Mouse (Mus musculus) hindbrain, embryonic 15.5 days (tissue): ENCODE data around the gene Zfp784. TPM values are rescaled to one million over a fixed set of nuclear protein-coding genes. Genes with fewer than 3 reads are reported as not detected.
"Not testable (repeated sequence)": the region's sequence is repeated elsewhere in the genome, so short reads cannot be mapped to it uniquely, and the experiment has no call there.

Experiments used
- ATAC-seq: fragments of 200-750 bp; cut with Nextera tagmentation; 2 replicates; pipeline ENCODE4 v1.8.0; 2017; ENCODE audit warnings: low read depth, moderate number of reproducible peaks, moderate TSS enrichment; ENCODE audit not compliant: low FRiP score
- H3K27ac ChIP-seq: fragments of 300-500 bp; sonication (generic); replicated peaks from 2 replicates; pipeline ENCODE4 v1.5.1; 2015; ENCODE audit warnings: mild to moderate bottlenecking, inconsistent platforms
- H3K27me3 ChIP-seq: fragments of 300-500 bp; sonication (generic); 2 replicates; pipeline ENCODE4 v1.6.1; 2015; ENCODE audit warnings: control low read depth, inconsistent platforms
- H3K36me3 ChIP-seq: fragments of 300-500 bp; sonication (generic); 2 replicates; pipeline ENCODE4 v1.6.1; 2015; ENCODE audit warnings: control low read depth, inconsistent platforms
- H3K4me1 ChIP-seq: fragments of 300-500 bp; sonication (generic); replicated peaks from 2 replicates; pipeline ENCODE4 v1.6.1; 2015; ENCODE audit warnings: control low read depth, inconsistent platforms
- H3K4me2 ChIP-seq: fragments of 300-500 bp; sonication (generic); 2 replicates; pipeline ENCODE4 v1.6.1; 2015; ENCODE audit warnings: moderate library complexity, mild to moderate bottlenecking, inconsistent platforms
- H3K4me3 ChIP-seq: fragments of 300-500 bp; sonication (generic); 2 replicates; pipeline ENCODE4 v1.5.1; 2015; ENCODE audit warnings: mild to moderate bottlenecking, inconsistent platforms
- H3K9ac ChIP-seq: fragments of 300-500 bp; sonication (generic); 2 replicates; pipeline ENCODE4 v1.6.1; 2015; ENCODE audit warnings: inconsistent platforms
- H3K9me3 ChIP-seq: fragments of 300-500 bp; sonication (generic); 2 replicates; pipeline ENCODE4 v1.6.1; 2016; ENCODE audit warnings: control low read depth, inconsistent platforms
- WGBS: fragments of 180-500 bp; shearing (Covaris S2); methylation state at CpG from one replicate; pipeline ENCODE4 v1.1.7; 2015; 5-methylcytosine and 5-hydroxymethylcytosine counted together
- polyA plus RNA-seq: library from polyadenylated mRNA; unstranded; fragments of >200 nt; fragmentation: Nextera tagmentation; extraction: Ambion mirVana; gene quantifications from 2 replicates; pipeline ENCODE4 v1.2.1, GENCODE M21; 2015

Zfp784 gene
- polyA plus RNA-seq, 1 experiment from 2014 or later = 9.3 TPM

DNA sequence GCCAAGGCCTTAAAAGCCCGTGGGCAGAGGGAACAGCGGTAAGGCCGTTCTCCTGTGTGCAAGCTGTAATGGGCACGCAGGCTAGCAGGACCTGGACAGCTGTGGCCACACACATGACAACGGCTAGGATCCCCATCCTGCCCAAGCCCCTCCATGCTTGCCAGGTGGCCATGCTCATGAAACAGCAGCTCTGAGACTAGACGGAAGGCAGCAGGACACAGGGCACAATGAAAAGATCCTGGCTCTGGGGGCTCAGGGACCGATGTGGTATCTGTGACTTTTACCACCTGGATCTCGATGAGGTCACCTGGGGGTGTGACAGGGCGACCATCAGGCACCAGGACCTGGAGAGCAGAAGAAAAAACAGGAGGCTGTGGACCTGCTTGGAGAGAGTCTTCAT is 2.1 kb downstream of the Zfp784 start:
- Histone ChIP-seq H3K27ac (no peak overlapping the region), H3K27me3 (no peaks in the 10 kb centered on the region), H3K9ac (no peak overlapping the region), H3K4me3 (no peak overlapping the region), H3K36me3 (peaks cover 42% of the 10 kb centered on the region), H3K9me3 (no peaks in the 10 kb centered on the region), H3K4me2 (no peak overlapping the region), H3K4me1 (peaks cover 21% of the 10 kb centered on the region)
- no peak for ATAC-seq
- 96% methylated on average over 9 of the region's 9 CpGs for WGBS

DNA sequence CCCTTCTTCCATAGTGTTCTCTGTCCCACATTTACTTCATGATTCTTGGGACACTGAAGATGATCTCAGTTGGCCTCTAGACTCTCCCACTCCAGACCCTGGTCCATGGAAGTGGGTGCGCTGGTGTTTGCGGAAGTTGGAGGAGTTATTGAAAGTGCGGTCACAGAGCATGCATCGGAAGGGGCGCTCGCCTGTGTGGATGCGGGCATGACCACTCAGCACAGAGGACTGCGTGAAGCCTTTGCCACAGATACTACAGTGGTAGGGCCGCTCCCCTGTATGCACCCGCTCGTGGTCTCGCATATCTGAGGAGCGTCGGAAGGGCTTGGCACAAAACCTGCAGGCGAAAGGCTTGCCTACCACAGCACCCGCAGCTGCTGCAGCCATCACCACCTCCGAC is 2.6 kb downstream of the Zfp784 start:
- Histone ChIP-seq H3K9ac (no peak overlapping the region), H3K36me3 (peaks cover 47% of the 10 kb centered on the region), H3K4me3 (no peak overlapping the region), H3K27ac (no peak overlapping the region), H3K4me1 (peaks cover 21% of the 10 kb centered on the region), H3K4me2 (no peak overlapping the region), H3K9me3 (peaks cover 2% of the 10 kb centered on the region), H3K27me3 (no peaks in the 10 kb centered on the region)
- 97% methylated on average over 17 of the region's 17 CpGs for WGBS
- ATAC-seq = no peak

GRCm38 (mm10) chr7:5033818-5034217 is 4.4 kb downstream of the Zfp784 start, which contains the start of gene 4632433K11Rik:
TSS of gene 4632433K11Rik (plus strand) at chr7:5034118.
- Histone ChIP-seq H3K4me1 (peaks cover 9% of the 10 kb centered on the region), H3K36me3 (peaks cover 65% of the 10 kb centered on the region), H3K9me3 (peaks cover 8% of the 10 kb centered on the region), H3K9ac (no peak within 1 kb of the TSS), H3K4me2 (no peak within 1 kb of the TSS), H3K4me3 (no peak within 1 kb of the TSS), H3K27ac (no peak within 1 kb of the TSS), H3K27me3 (no peaks in the 10 kb centered on the region)
- ATAC-seq = no peak
- 91% methylated on average over 3 of the region's 3 CpGs for WGBS

DNA sequence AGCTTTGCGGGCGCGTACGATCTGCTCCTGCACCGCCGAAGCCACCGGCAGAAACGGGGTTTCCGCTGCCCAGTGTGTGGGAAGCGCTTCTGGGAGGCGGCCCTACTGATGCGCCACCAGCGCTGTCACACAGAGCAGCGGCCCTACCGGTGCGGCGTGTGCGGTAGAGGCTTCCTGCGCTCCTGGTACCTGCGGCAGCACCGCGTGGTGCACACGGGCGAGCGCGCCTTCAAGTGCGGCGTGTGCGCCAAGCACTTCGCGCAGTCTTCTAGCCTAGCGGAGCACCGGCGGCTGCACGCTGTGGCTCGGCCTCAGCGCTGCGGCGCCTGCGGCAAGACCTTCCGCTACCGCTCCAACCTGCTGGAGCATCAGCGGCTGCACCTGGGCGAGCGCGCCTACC is 6.8 kb downstream of the Zfp784 start:
- H3K36me3 ChIP-seq = peaks cover 69% of the 10 kb centered on the region
- no peak overlapping the region for H3K4me2 ChIP-seq
- peaks cover 8% of the 10 kb centered on the region for H3K9me3 ChIP-seq
- no peak overlapping the region for H3K27ac ChIP-seq
- no peak overlapping the region for H3K4me3 ChIP-seq
- H3K4me1 ChIP-seq = no peaks in the 10 kb centered on the region
- H3K27me3 ChIP-seq = no peaks in the 10 kb centered on the region
- 78% methylated on average over 39 of the region's 46 CpGs for WGBS
- no peak overlapping the region for H3K9ac ChIP-seq
- ATAC-seq = no peak

DNA sequence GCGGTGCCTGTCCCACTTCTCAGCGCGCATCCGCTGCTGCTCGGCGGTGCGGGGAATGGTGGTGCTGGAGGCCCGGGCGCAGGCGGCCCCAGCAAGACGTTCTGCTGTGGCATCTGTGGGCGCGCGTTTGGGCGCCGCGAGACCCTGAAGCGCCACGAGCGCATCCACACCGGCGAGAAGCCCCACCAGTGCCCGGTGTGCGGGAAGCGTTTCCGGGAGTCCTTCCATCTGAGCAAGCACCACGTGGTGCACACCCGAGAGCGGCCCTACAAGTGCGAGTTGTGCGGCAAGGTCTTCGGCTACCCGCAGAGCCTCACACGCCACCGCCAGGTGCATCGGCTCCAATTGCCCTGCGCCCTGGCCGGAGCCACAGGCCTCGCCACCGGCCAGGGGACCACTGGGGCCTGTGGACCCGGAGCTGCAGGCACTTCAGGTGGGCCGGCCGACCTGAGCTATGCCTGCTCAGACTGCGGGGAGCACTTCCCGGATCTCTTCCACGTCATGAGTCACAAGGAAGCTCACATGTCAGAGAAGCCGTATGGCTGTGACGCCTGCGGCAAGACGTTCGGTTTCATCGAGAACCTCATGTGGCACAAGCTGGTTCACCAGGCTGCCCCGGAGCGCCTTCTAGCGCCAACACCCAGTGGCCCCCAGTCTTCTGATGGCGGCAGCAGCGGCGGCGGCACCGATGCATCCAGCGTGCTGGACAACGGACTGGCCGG is 7.5 kb downstream of the Zfp784 start:
- Histone ChIP-seq H3K4me2 (no peak overlapping the region), H3K9ac (no peak overlapping the region), H3K27ac (no peak overlapping the region), H3K4me1 (no peaks in the 10 kb centered on the region), H3K27me3 (no peaks in the 10 kb centered on the region), H3K9me3 (peaks cover 8% of the 10 kb centered on the region), H3K36me3 (peaks cover 64% of the 10 kb centered on the region), H3K4me3 (no peak overlapping the region)
- no peak for ATAC-seq
- 80% methylated on average over 63 of the region's 63 CpGs for WGBS

DNA sequence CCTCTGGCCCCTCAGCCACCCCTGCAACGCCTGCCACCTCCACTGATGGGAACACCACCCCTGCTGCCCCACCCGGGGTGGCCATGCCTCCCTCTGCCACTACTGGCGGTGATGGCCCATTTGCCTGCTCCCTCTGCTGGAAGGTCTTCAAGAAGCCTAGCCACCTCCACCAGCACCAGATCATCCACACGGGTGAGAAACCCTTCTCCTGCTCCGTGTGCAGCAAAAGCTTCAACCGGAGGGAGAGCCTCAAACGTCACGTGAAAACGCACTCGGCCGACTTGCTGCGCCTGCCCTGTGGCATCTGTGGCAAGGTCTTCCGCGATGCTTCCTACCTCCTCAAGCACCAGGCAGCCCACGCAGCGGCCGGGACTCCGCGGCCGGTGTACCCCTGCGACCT is 8.3 kb downstream of the Zfp784 start:
- Histone ChIP-seq H3K36me3 (peaks cover 59% of the 10 kb centered on the region), H3K4me1 (no peaks in the 10 kb centered on the region), H3K9ac (no peak overlapping the region), H3K27ac (no peak overlapping the region), H3K9me3 (peaks cover 8% of the 10 kb centered on the region), H3K27me3 (no peaks in the 10 kb centered on the region), H3K4me3 (no peak overlapping the region), H3K4me2 (no peak overlapping the region)
- WGBS = 89% methylated on average over 21 of the region's 21 CpGs
- ATAC-seq = no peak

- no peak overlapping the region for H3K4me2 ChIP-seq
- no peak overlapping the region for H3K9ac ChIP-seq
- ATAC-seq = no peak
- H3K36me3 ChIP-seq = peaks cover 55% of the 10 kb centered on the region
- H3K4me1 ChIP-seq = no peaks in the 10 kb centered on the region
- H3K27ac ChIP-seq = no peak overlapping the region
- H3K4me3 ChIP-seq = no peak overlapping the region
- H3K27me3 ChIP-seq = no peaks in the 10 kb centered on the region
- H3K9me3 ChIP-seq = peaks cover 8% of the 10 kb centered on the region
- WGBS = 96% methylated on average over 22 of the region's 22 CpGs
Observed at GRCm38 (mm10) chr7:5029543-5029942, 8.7 kb downstream of the Zfp784 start.

GRCm38 (mm10) chr7:5021197-5021596 is 17.0 kb downstream of the Zfp784 start:
- H3K4me2 ChIP-seq = peak overlapping the region; percentile 82
- H3K36me3 ChIP-seq = peaks cover 8% of the 10 kb centered on the region; the same call in 1 of the 2 replicates
- H3K27ac ChIP-seq = peak overlapping the region; percentile 93
- WGBS = 49% methylated on average over 5 of the region's 5 CpGs
- peak overlapping the region; percentile 79 for H3K4me3 ChIP-seq
- no peaks in the 10 kb centered on the region for H3K9me3 ChIP-seq
- no peaks in the 10 kb centered on the region for H3K27me3 ChIP-seq
- ATAC-seq = no peak
- peak overlapping the region; percentile 93 for H3K9ac ChIP-seq
- H3K4me1 ChIP-seq = peaks cover 18% of the 10 kb centered on the region

DNA sequence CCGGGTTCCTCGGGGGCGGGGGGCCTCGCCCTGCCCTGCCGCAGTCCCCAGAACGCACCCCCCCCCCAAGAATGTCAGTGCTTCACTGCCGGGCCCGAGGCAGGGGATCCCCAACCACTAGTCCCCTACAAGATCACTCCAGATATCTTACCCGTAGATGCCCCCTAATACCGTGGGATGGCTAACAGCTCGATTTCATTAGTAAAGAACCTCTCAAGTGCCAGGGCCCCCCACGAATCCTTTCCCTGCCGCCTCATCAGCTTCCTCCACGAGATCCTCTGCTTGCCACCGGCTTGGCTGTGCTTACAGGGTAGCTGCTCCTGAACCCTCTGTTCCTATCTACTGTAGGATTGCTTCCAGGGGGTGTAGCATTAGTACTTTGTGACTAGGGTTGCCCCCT is 17.6 kb downstream of the Zfp784 start:
- no peaks in the 10 kb centered on the region for H3K27me3 ChIP-seq
- H3K4me2 ChIP-seq = peak overlapping the region; percentile 82
- WGBS = 0% methylated on average over 10 of the region's 15 CpGs
- ATAC-seq = peak; percentile 3
- H3K9me3 ChIP-seq = no peaks in the 10 kb centered on the region
- H3K9ac ChIP-seq = peak overlapping the region; percentile 93
- H3K4me3 ChIP-seq = peak overlapping the region; percentile 79
- H3K27ac ChIP-seq = peak overlapping the region; percentile 93
- H3K4me1 ChIP-seq = peaks cover 22% of the 10 kb centered on the region
- H3K36me3 ChIP-seq = peaks cover 8% of the 10 kb centered on the region; the same call in 1 of the 2 replicates

GRCm38 (mm10) chr7:5020000-5020681 is 18.1 kb downstream of the Zfp784 start, which contains the start of the genes Zfp865 and Ccdc106:
TSS of gene Zfp865 (plus strand) at chr7:5020376.
TSS of gene Ccdc106 (plus strand) at chr7:5020553.
- Histone ChIP-seq H3K9me3 (no peaks in the 10 kb centered on the region), H3K9ac (peak within 1 kb of the TSS; percentile 93), H3K4me3 (peak within 1 kb of the TSS; percentile 79), H3K4me1 (peaks cover 22% of the 10 kb centered on the region), H3K27me3 (no peaks in the 10 kb centered on the region), H3K4me2 (peak within 1 kb of the TSS; percentile 82), H3K27ac (peak within 1 kb of the TSS; percentile 93), H3K36me3 (peaks cover 8% of the 10 kb centered on the region; the same call in 1 of the 2 replicates)
- ATAC-seq = peak; percentile 93
- WGBS = under 1% methylated on average over 47 of the region's 49 CpGs

- 28% methylated on average over 8 of the region's 8 CpGs for WGBS
- H3K27me3 ChIP-seq, H3K36me3 ChIP-seq, H3K9me3 ChIP-seq, ATAC-seq: not testable (repeated sequence)
- Histone ChIP-seq H3K4me3 (peak overlapping the region; percentile 79), H3K9ac (peak overlapping the region; percentile 93; the same call in 1 of the 2 replicates), H3K4me2 (peak overlapping the region; percentile 82), H3K4me1 (peaks cover 22% of the 10 kb centered on the region), H3K27ac (peak overlapping the region; percentile 93)
Observed at GRCm38 (mm10) chr7:5019576-5019975, 18.7 kb downstream of the Zfp784 start.

DNA sequence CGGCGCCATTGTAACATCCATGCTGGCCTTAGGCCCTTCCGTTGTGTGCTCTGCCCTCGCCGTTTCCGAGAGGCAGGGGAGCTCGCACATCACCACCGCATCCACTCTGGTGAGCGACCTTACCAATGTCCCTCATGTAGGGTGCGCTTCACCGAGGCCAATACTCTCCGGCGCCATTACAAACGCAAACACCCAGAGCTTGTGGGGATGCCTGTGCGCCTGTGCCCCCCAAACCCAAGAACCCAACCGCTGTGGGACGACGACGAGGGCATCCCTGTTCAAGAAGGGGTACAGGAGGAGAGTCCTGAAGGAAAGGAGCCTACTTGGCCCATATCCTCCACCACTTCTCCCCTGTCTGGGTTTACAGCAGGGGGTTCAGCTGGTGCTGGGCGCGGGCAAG is 20.3 kb downstream of the Zfp784 start:
- 96% methylated on average over 21 of the region's 21 CpGs for WGBS
- no peak overlapping the region for H3K9ac ChIP-seq
- peaks cover 22% of the 10 kb centered on the region for H3K4me1 ChIP-seq
- H3K36me3 ChIP-seq = peaks cover 7% of the 10 kb centered on the region; the same call in 1 of the 2 replicates
- H3K9me3 ChIP-seq = no peaks in the 10 kb centered on the region
- no peak for ATAC-seq
- H3K27me3 ChIP-seq = no peaks in the 10 kb centered on the region
- H3K27ac ChIP-seq = no peak overlapping the region
- no peak overlapping the region for H3K4me2 ChIP-seq
- no peak overlapping the region for H3K4me3 ChIP-seq
